In the genomic region with DNA sequence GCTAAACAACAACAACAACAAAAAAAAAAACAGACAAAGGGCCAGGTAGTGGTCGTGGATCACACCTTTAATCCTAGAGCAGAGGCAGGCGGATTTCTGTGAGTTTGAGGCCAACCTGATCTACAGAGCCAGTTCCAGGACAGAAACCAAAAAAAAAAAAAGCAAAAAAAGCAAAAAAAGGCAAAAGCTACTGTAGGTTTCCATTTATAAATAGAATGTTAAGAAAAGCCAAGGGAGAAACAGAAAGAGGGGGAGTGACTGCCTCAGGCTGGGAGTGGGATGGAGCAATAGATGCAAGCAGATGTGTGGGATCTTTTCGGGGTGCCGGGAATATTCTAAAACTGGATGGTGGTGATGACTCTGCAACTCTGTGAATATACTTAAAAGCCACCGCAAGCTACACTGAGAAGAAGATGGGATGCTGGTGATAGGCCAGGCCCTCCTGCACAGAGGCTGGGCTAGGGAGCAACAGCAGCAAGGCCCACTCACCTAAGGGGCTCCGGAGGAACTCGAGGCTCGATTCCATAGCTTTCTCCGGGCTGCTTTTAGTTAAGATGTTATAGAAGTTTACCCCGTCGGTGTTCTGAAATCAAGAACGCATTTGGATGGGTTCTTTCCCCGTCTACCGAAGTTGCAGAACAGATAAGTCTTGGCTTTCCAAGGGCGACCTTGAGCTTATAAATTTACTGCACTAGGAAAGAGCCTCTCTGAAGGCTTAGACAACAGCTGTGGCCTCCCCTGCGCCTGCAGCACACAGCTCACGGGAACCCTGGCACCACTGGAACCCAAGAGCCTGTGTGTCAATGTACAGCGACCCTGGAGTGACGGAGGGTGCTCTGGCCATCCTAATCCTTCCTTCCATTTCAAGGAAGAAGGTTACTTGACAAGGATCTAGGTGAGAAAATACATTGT, we compare ENCODE assay signal across 23 mouse cellular contexts. TPM values are rescaled to one million over a fixed set of nuclear protein-coding genes. Genes with fewer than 3 reads are reported as not detected.
DNase-seq lines count a peak whose midpoint lies in the region; ATAC-seq and TF ChIP-seq lines count a peak whose summit lies in the region.
"Had no signal": no experiment of that assay in that cellular context is flagged by ENCODE, and none has a peak within 500 bp of the region (broad histone marks: within the 10 kb centered on the region; RNA-seq: fewer than 3 reads in every experiment).

No protein-coding gene starts in this region.

- H3K27ac ChIP-seq in MEL (ENCODE audit: control insufficient read depth, low read depth, low read length): no peak overlapping the region
- no peak overlapping the region for H3K27ac ChIP-seq in kidney, adult 2 months (ENCODE audit: insufficient read depth, low read depth, low read length)
- H3K27ac ChIP-seq: hindbrain, embryonic 15.5 days; layer of hippocampus, adult 2 months; liver, embryonic 13.5 days; lung, embryonic 15.5 days had no signal

- 92% methylated on average over 19 of the region's 19 CpGs for WGBS in kidney, adult 2 months

- no peaks in the 10 kb centered on the region for H3K27me3 ChIP-seq in MEL (ENCODE audit: control insufficient read depth in 1 of 2, insufficient read depth in 2 of 2, low read length in 2 of 2)
- H3K27me3 ChIP-seq in kidney, adult 2 months (replicated peaks; ENCODE audit: control insufficient read depth, insufficient read depth, low read length): no peaks in the 10 kb centered on the region
- H3K27me3 ChIP-seq: hindbrain, embryonic 15.5 days; liver, embryonic 13.5 days; lung, embryonic 15.5 days had no signal

- H3K9me3 ChIP-seq in MEL (replicated peaks; ENCODE audit: insufficient read depth, low read length): no peaks in the 10 kb centered on the region
- H3K9me3 ChIP-seq: hindbrain, embryonic 15.5 days; liver, embryonic 13.5 days; lung, embryonic 15.5 days had no signal

- H3K4me1 ChIP-seq in MEL (ENCODE audit: control insufficient read depth in 1 of 2, insufficient read depth in 2 of 2, low read length in 2 of 2): no peaks in the 10 kb centered on the region
- H3K4me1 ChIP-seq in kidney, adult 2 months (ENCODE audit: control insufficient read depth, insufficient read depth, low read length): no peaks in the 10 kb centered on the region
- H3K4me1 ChIP-seq: hindbrain, embryonic 15.5 days; liver, embryonic 13.5 days; lung, embryonic 15.5 days had no signal

- no peak for TF ChIP-seq POLR2A in MEL (IDR thresholded peaks at IDR 0.05; ENCODE audit: control insufficient read depth in 1 of 2, insufficient read depth in 1 of 2, low read depth in 1 of 2, low read length in 2 of 2, poor library complexity in 1 of 2)
- TF ChIP-seq POLR2A in kidney, adult 2 months (IDR thresholded peaks at IDR 0.05; ENCODE audit: low read depth, low read length): no peak

- no peak for TF ChIP-seq RAD21 in MEL (IDR thresholded peaks at IDR 0.05; ENCODE audit: low read depth, low read length)

- H3K9ac ChIP-seq in MEL (ENCODE audit: control insufficient read depth, low read depth, low read length, poor library complexity, severe bottlenecking): no peak overlapping the region
- H3K9ac ChIP-seq: hindbrain, embryonic 15.5 days; liver, embryonic 13.5 days; lung, embryonic 15.5 days had no signal

- H3K4me3 ChIP-seq in MEL (ENCODE audit: control insufficient read depth in 1 of 2, insufficient read depth in 1 of 2, low read depth in 2 of 2, low read length in 2 of 2): no peak overlapping the region
- H3K4me3 ChIP-seq in kidney, adult 2 months (ENCODE audit: insufficient read depth, low read depth, low read length): no peak overlapping the region
- H3K4me3 ChIP-seq: hindbrain, embryonic 15.5 days; layer of hippocampus, adult 2 months; liver, embryonic 13.5 days; lung, embryonic 15.5 days had no signal

- no peak for ATAC-seq in monocyte, adult 5-6 weeks (replicated peaks; ENCODE audit: insufficient number of reproducible peaks, low FRiP score, low TSS enrichment, poor library complexity, severe bottlenecking)
- ATAC-seq: forebrain, embryonic 14.5 days; intestine, postnatal 0 days; midbrain, embryonic 16.5 days had no signal

- no peak for TF ChIP-seq CTCF in MEL (IDR thresholded peaks at IDR 0.05 in 2 of 3, conservative IDR thresholded peaks at IDR 0.05 in 1 of 3; ENCODE audit: control insufficient read depth in 1 of 3, insufficient read depth in 1 of 3, low read depth in 2 of 3, low read length in 3 of 3, poor library complexity in 1 of 3, severe bottlenecking in 1 of 3)
- TF ChIP-seq CTCF in kidney, adult 2 months (conservative IDR thresholded peaks at IDR 0.05; ENCODE audit: insufficient read depth, insufficient read length, low read depth, low read length): no peak

- no peak for TF ChIP-seq EP300 in MEL (IDR thresholded peaks at IDR 0.05; ENCODE audit: low read depth in 1 of 2, low read length in 2 of 2)

- H3K36me3 ChIP-seq in MEL (ENCODE audit: control insufficient read depth in 1 of 2, insufficient read depth in 2 of 2, low read length in 2 of 2): no peaks in the 10 kb centered on the region; a peak in 1 of 4 replicates
- H3K36me3 ChIP-seq in kidney, adult 2 months (ENCODE audit: control insufficient read depth, insufficient read depth, low read length): no peaks in the 10 kb centered on the region; the same call in none of the 2 replicates

- intact Hi-C loops in left cerebral cortex, postnatal 4 days (cut with DNase I): no loop called here
- intact Hi-C loops in left cerebral cortex, postnatal 25 days (cut with DNase I): no loop called here

- peak; percentile 39 to 56 for DNase-seq in left cerebral cortex, adult 18-20 months (ENCODE audit: low spot score in 2 of 2)
- no peak for DNase-seq in left cerebral cortex, postnatal 4 days
- DNase-seq in MEL (ENCODE audit: low read depth, low spot score): no peak
- peak; percentile 88 for DNase-seq in brain, adult 2 months (ENCODE audit: low read depth, low spot score)
- DNase-seq in left cerebral cortex, postnatal 25 days (ENCODE audit: low spot score in 2 of 2): peak; percentile 36 to 92
- no peak for DNase-seq in kidney, adult 2 months
- no peak for DNase-seq in cerebellum, adult 11 months
- DNase-seq: cerebellum, postnatal 25 days; gastrocnemius, postnatal 14 days; heart, postnatal 14 days; kidney, postnatal 10 days; liver, embryonic 13.5 days; thymus, postnatal 4 days had no signal

- H3K79me2 ChIP-seq in MEL (ENCODE audit: control insufficient read depth, insufficient read depth, low read length, poor library complexity): no peaks in the 10 kb centered on the region

TF ChIP-seq in MEL, 35 proteins besides CTCF, POLR2A, EP300 and RAD21:
- no peak for TF ChIP-seq NELFE (IDR thresholded peaks at IDR 0.05; ENCODE audit: low read depth, low read length)
- peak; percentile 65 for TF ChIP-seq ZNF384 (IDR thresholded peaks at IDR 0.05; ENCODE audit: low read depth, low read length)

RNA-seq across cellular contexts. Expression of a gene that starts 20.9 kb away (rescaled TPM):
- total RNA-seq in left cerebral cortex, adult 18-20 months (2021): 10 to 100 TPM; 19.2 to 20.4 TPM
- total RNA-seq in left cerebral cortex, postnatal 4 days (2021): 10 to 100 TPM; 26.7 to 26.8 TPM
- total RNA-seq in MEL (2012; rRNA removed): 7.9 and 8.9 TPM in 2 replicates
- polyA plus RNA-seq in MEL (2012; ENCODE audit: insufficient read depth in 1 of 2, insufficient read length in 2 of 2, low read depth in 1 of 2, low replicate concordance in 2 of 2, missing spikeins in 1 of 2): 10 to 100 TPM in 1 of 2 experiments, not detected in 1; 15.6 TPM
- 10 to 100 TPM; 19.0 to 20.7 TPM for total RNA-seq in left cerebral cortex, postnatal 25 days (2021)
- polyA plus RNA-seq in kidney, adult 2 months (2012; rRNA removed): 61.5 and 74.1 TPM in 2 replicates
- 36.8 to 48.1 TPM (median 46.4 TPM) in 3 replicates for total RNA-seq in monocyte, adult 5-6 weeks (2017)

RNA-seq across cellular contexts. Expression of a gene that starts 32.4 kb away (rescaled TPM):
- not detected for total RNA-seq in left cerebral cortex, adult 18-20 months (2021)
- not detected for total RNA-seq in left cerebral cortex, postnatal 4 days (2021)
- 0.58 and 0.92 TPM in 2 replicates for total RNA-seq in MEL (2012; rRNA removed)
- under 1 TPM in 1 of 2 experiments, not detected in 1; 0.72 TPM for polyA plus RNA-seq in MEL (2012; ENCODE audit: insufficient read depth in 1 of 2, insufficient read length in 2 of 2, low read depth in 1 of 2, low replicate concordance in 2 of 2, missing spikeins in 1 of 2)
- total RNA-seq in left cerebral cortex, postnatal 25 days (2021): not detected
- polyA plus RNA-seq in kidney, adult 2 months (2012; rRNA removed): 0.92 and 1.5 TPM in 2 replicates
- not detected in 3 replicates for total RNA-seq in monocyte, adult 5-6 weeks (2017)
- total RNA-seq: gastrocnemius, postnatal 14 days; heart, postnatal 14 days; layer of hippocampus, adult 2 months; megakaryocyte, adult 5-6 weeks had no signal
- polyA plus RNA-seq: forebrain, embryonic 14.5 days; heart, embryonic 11.5 days; hindbrain, embryonic 15.5 days; intestine, postnatal 0 days; limb, embryonic 11.5 days; liver, embryonic 13.5 days; lung, embryonic 15.5 days; midbrain, embryonic 16.5 days had no signal

RNA-seq across cellular contexts. Expression of a gene that starts 35.7 kb away (rescaled TPM):
- 10 to 100 TPM; 20.6 to 22.1 TPM for total RNA-seq in left cerebral cortex, adult 18-20 months (2021)
- total RNA-seq in left cerebral cortex, postnatal 4 days (2021): 10 to 100 TPM; 27.8 to 28.3 TPM
- total RNA-seq in MEL (2012; rRNA removed): 32.6 and 32.9 TPM in 2 replicates
- polyA plus RNA-seq in MEL (2012; ENCODE audit: insufficient read depth in 1 of 2, insufficient read length in 2 of 2, low read depth in 1 of 2, low replicate concordance in 2 of 2, missing spikeins in 1 of 2): 10 to 100 TPM in 1 of 2 experiments, not detected in 1; 24.4 TPM
- 10 to 100 TPM; 21.9 to 22.7 TPM for total RNA-seq in left cerebral cortex, postnatal 25 days (2021)
- polyA plus RNA-seq in kidney, adult 2 months (2012; rRNA removed): 3.1 and 3.6 TPM in 2 replicates
- total RNA-seq in monocyte, adult 5-6 weeks (2017): 3.2 to 10.6 TPM (median 7.6 TPM) in 3 replicates

Comparison
In these comparisons a context has a peak if more than half of its experiments do, and no peak if none do; other contexts are left out.
1. DNase-seq: peak in left cerebral cortex, adult 18-20 months (2 of 2), brain, adult 2 months (single experiment) and left cerebral cortex, postnatal 25 days (2 of 2); none in left cerebral cortex, postnatal 4 days (single experiment), MEL (single experiment), kidney, adult 2 months (single experiment) and cerebellum, adult 11 months (single experiment).